Mouse (Mus musculus) hindbrain, embryonic 12.5 days (tissue): ENCODE results near the gene Gm20388. TPM values are rescaled to one million over a fixed set of nuclear protein-coding genes. Genes with fewer than 3 reads are reported as not detected.

ENCODE experiments used
- ATAC-seq: fragments of 200-750 bp; cut with Nextera tagmentation; 2 replicates; pipeline ENCODE4 v1.8.0; 2017; ENCODE audit warnings: moderate TSS enrichment; ENCODE audit not compliant: low FRiP score
- H3K27ac ChIP-seq: fragments of 300-500 bp; sonication (generic); 2 replicates; pipeline ENCODE4 v1.5.1; 2016; ENCODE audit warnings: mild to moderate bottlenecking
- H3K27me3 ChIP-seq: fragments of 300-500 bp; sonication (generic); 2 replicates; pipeline ENCODE4 v1.6.1; 2016; ENCODE audit warnings: mild to moderate bottlenecking
- H3K36me3 ChIP-seq: fragments of 300-500 bp; sonication (generic); 2 replicates; pipeline ENCODE4 v1.6.1; 2016; ENCODE audit warnings: mild to moderate bottlenecking
- H3K4me1 ChIP-seq: fragments of 300-500 bp; sonication (generic); 2 replicates; pipeline ENCODE4 v1.6.1; 2016
- H3K4me2 ChIP-seq: fragments of 300-500 bp; sonication (generic); replicated peaks from 2 replicates; pipeline ENCODE4 v1.6.1; 2016; ENCODE audit warnings: mild to moderate bottlenecking
- H3K4me3 ChIP-seq: fragments of 300-500 bp; sonication (generic); 2 replicates; pipeline ENCODE4 v1.5.1; 2016; ENCODE audit warnings: mild to moderate bottlenecking
- H3K9ac ChIP-seq: fragments of 300-500 bp; sonication (generic); 2 replicates; pipeline ENCODE4 v1.6.1; 2016; ENCODE audit warnings: mild to moderate bottlenecking, moderate library complexity
- H3K9me3 ChIP-seq: fragments of 300-500 bp; sonication (generic); replicated peaks from 2 replicates; pipeline ENCODE4 v1.6.1; 2016; ENCODE audit warnings: mild to moderate bottlenecking
- WGBS: fragments of 180-500 bp; shearing (Covaris S2); methylation state at CpG from one replicate; pipeline ENCODE4 v1.1.7; 2016; 5-methylcytosine and 5-hydroxymethylcytosine counted together
- polyA plus RNA-seq: library from polyadenylated mRNA; unstranded; fragments of >200 nt; fragmentation: Nextera tagmentation; extraction: Ambion mirVana; gene quantifications from 2 replicates; pipeline ENCODE4 v1.2.1, GENCODE M21; 2016

Gene Gm20388
- polyA plus RNA-seq, 1 experiment from 2014 or later: not detected

DNA sequence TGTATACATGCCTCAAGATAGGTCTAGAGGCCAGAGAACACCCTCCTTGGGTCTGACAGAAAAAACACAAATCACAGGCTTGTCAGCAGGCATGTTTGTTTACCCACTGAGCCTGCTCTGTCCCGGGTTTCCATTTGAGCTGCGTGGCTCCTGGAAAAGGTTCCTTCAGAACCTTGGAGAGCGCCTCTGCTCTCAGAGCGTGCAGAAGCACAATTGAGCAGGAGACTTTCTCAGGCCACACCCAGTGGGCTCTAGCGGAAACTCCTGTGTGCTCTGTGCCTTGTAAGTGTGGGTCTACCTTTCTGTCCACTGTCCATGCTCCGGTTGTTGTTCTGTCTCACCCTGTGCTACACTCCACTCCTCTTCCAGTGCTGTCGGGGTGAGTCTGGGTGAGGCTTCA is 1825.6 kb downstream of the Gm20388 start:
- H3K4me3 ChIP-seq: no peak overlapping the region
- no peak for ATAC-seq
- WGBS: 20% methylated on average over 7 of the region's 7 CpGs

DNA sequence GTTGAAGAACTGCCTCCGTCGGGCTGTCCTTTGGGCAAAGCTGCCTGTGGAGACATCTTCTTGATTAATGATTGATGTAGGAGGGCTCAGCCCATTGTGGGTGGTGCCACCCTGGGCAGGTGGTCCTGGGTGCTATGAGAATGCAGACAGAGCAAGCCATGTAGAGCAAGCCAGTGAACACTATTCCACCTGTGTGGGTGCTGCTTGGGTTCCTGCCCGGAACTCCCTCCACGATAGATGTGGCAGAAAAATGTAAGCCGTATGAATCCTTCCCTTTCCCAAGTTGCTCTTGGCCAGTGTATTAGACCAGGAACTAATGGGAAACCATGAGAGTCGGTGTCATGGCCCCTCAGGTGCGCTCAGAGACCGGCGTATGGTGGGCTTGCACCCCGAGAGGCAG is 1830.1 kb downstream of the Gm20388 start:
- Histone ChIP-seq H3K27me3 (peaks cover 9% of the 10 kb centered on the region), H3K4me1 (no peaks in the 10 kb centered on the region), H3K4me2 (no peak overlapping the region), H3K27ac (no peak overlapping the region), H3K36me3 (no peaks in the 10 kb centered on the region), H3K4me3 (no peak overlapping the region), H3K9ac (no peak overlapping the region), H3K9me3 (no peaks in the 10 kb centered on the region)
- no peak for ATAC-seq
- 90% methylated on average over 10 of the region's 10 CpGs for WGBS

More for the DNA sequence above, 1825.6 kb downstream of the Gm20388 start:
- Histone ChIP-seq H3K36me3 (no peaks in the 10 kb centered on the region), H3K9me3 (no peaks in the 10 kb centered on the region), H3K27me3 (peaks cover 40% of the 10 kb centered on the region), H3K9ac (no peak overlapping the region), H3K27ac (no peak overlapping the region), H3K4me1 (peaks cover 16% of the 10 kb centered on the region), H3K4me2 (no peak overlapping the region)

GRCm38 (mm10) chr8:121749501-121749900 is 1838.9 kb downstream of the Gm20388 start:
- Histone ChIP-seq H3K4me1 (no peaks in the 10 kb centered on the region), H3K9me3 (peaks cover 7% of the 10 kb centered on the region), H3K36me3 (0 out of 2 replicates have a peak, but pooled peaks cover 6% of the 10 kb centered on the region), H3K4me3 (no peak overlapping the region), H3K27me3 (peaks cover 18% of the 10 kb centered on the region), H3K4me2 (no peak overlapping the region), H3K27ac (no peak overlapping the region), H3K9ac (no peak overlapping the region)
- ATAC-seq: no peak
- 86% methylated on average over 9 of the region's 9 CpGs for WGBS

- 39% methylated on average over 3 of the region's 3 CpGs for WGBS
- Histone ChIP-seq H3K4me2 (no peak overlapping the region), H3K4me1 (no peaks in the 10 kb centered on the region), H3K27me3 (peaks cover 21% of the 10 kb centered on the region), H3K9ac (no peak overlapping the region), H3K27ac (no peak overlapping the region), H3K36me3 (0 out of 2 replicates have a peak, but pooled peaks cover 6% of the 10 kb centered on the region), H3K9me3 (peaks cover 7% of the 10 kb centered on the region), H3K4me3 (no peak overlapping the region)
- no peak for ATAC-seq
Measured at GRCm38 (mm10) chr8:121750512-121750911, 1839.9 kb downstream of the Gm20388 start.

- Histone ChIP-seq H3K4me1 (no peaks in the 10 kb centered on the region), H3K27ac (no peak overlapping the region), H3K9me3 (peaks cover 7% of the 10 kb centered on the region), H3K4me2 (no peak overlapping the region), H3K4me3 (no peak overlapping the region), H3K9ac (no peak overlapping the region), H3K27me3 (peaks cover 20% of the 10 kb centered on the region), H3K36me3 (0 out of 2 replicates have a peak, but pooled peaks cover 6% of the 10 kb centered on the region)
- 21% methylated on average over 3 of the region's 3 CpGs for WGBS
- ATAC-seq: no peak
Measured at GRCm38 (mm10) chr8:121751407-121751806, 1840.8 kb downstream of the Gm20388 start.

DNA sequence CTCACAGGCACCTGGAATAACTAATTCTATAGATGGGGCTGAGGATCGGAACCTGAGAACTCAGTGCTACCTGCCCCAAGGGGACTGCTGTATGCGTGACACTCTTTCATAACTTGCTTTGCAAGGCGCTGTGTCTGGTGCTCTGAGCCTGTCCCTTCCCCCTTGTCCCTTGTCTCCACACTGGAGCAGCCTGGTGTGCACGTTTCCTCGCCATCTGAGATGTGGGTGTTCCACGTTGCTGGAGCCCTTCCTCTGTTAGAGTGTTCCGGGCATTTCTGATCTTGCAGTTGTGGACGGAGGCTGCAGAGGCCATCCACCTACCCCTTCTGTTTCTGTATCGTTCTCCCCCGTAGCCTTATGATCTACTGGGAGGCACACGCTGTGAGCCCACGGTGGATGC is 1847.8 kb downstream of the Gm20388 start:
- ATAC-seq: no peak
- H3K27me3 ChIP-seq: peaks cover 11% of the 10 kb centered on the region; the same call in 1 of the 2 replicates
- H3K27ac ChIP-seq: no peak overlapping the region
- H3K36me3 ChIP-seq: 0 out of 2 replicates have a peak, but pooled peaks cover under 1% of the 10 kb centered on the region
- H3K4me3 ChIP-seq: no peak overlapping the region
- H3K9me3 ChIP-seq: no peaks in the 10 kb centered on the region
- H3K4me1 ChIP-seq: peaks cover 5% of the 10 kb centered on the region; the same call in 1 of the 2 replicates
- 74% methylated on average over 12 of the region's 12 CpGs for WGBS
- H3K9ac ChIP-seq: no peak overlapping the region
- H3K4me2 ChIP-seq: no peak overlapping the region

DNA sequence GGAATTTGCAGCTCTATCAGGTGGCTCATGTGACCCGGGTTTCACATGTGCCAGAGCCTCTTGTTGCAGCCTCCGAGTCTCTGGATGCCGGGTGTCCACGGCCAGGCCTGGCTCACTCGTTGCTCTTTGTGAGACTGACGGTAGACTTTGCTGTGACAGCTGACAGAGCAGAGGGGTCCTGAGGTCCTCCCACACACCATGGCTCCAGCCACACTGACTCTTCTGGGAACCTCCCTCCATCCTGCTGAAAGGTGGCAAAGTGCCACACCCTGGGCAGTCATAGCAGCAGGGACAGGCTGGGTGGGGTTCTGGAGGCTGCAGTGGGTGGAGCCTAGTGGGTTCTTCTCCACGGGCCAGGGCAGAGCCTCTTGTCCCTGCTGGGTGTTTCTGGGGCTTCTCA is 1849.8 kb downstream of the Gm20388 start:
- Histone ChIP-seq H3K9me3 (no peaks in the 10 kb centered on the region), H3K4me3 (no peak overlapping the region), H3K4me2 (no peak overlapping the region), H3K27me3 (0 out of 2 replicates have a peak, but pooled peaks cover 5% of the 10 kb centered on the region), H3K9ac (no peak overlapping the region), H3K36me3 (no peaks in the 10 kb centered on the region), H3K27ac (no peak overlapping the region), H3K4me1 (peaks cover 7% of the 10 kb centered on the region; the same call in 1 of the 2 replicates)
- no peak for ATAC-seq
- WGBS: 75% methylated on average over 7 of the region's 7 CpGs

GRCm38 (mm10) chr8:121761480-121761879 is 1850.8 kb downstream of the Gm20388 start:
- H3K4me1 ChIP-seq: peaks cover 7% of the 10 kb centered on the region; the same call in 1 of the 2 replicates
- ATAC-seq: no peak
- no peak overlapping the region for H3K4me3 ChIP-seq
- no peak overlapping the region for H3K9ac ChIP-seq
- H3K27me3 ChIP-seq: 0 out of 2 replicates have a peak, but pooled peaks cover 5% of the 10 kb centered on the region
- H3K4me2 ChIP-seq: no peak overlapping the region
- H3K9me3 ChIP-seq: no peaks in the 10 kb centered on the region
- no peaks in the 10 kb centered on the region for H3K36me3 ChIP-seq
- WGBS: 35% methylated on average over 10 of the region's 10 CpGs
- H3K27ac ChIP-seq: no peak overlapping the region

DNA sequence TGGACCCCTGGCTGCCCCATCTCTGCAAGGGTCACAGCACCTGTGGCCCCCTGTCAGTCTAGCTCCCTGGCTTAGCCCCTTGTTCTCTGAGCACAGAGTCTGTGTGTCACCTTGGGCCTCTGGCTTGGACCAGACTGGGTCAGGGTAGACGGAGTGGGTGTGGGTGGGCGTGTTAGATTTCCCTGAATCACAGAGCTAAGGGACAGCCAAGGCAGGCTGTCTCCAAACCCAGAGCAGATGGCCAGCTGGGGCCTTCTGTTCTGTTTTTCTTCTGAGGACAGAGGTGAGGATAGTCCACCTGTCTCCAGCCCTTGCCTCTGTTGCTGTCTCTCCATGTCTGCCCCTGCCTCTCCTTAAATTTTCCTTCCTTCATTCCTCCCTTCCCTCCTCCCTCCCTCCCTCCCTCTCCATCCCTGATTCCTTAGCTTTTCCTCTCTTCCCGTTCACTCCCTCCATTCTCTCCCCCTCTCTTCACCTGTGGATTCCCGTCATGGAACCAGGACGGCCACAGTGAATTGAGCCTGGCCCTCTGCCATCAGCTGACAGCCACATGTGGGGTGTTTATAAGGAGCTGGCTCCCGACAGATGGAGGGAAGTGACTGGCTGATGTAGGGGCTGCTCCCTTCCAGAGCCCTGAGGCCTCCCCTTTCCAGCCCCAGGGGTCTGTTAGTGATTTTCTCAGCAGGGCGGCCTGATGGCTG is 1852.5 kb downstream of the Gm20388 start:
- Histone ChIP-seq H3K4me2 (no peak overlapping the region), H3K27ac (no peak overlapping the region), H3K9me3 (no peaks in the 10 kb centered on the region), H3K4me3 (no peak overlapping the region), H3K27me3 (0 out of 2 replicates have a peak, but pooled peaks cover 5% of the 10 kb centered on the region), H3K36me3 (no peaks in the 10 kb centered on the region), H3K4me1 (peaks cover 7% of the 10 kb centered on the region; the same call in 1 of the 2 replicates), H3K9ac (no peak overlapping the region)
- 54% methylated on average over 7 of the region's 7 CpGs for WGBS
- ATAC-seq: peak; percentile 51; the same call in 1 of the 2 replicates

DNA sequence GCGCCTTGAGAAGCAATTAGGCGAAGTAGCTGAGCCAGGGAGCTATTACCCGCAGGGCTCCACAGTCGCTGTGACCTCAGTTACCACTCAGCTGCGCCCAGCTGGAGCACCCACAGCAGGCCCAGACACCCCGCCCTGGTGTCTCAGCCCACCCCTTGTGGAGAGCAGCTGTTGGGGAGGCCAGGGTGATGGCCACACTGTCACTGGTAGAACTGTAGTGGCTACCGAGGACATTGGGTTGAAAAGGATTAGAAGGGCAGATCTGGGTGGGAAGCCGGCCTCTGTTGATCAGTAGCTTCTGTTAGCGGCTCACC is 1853.0 kb downstream of the Gm20388 start:
- H3K4me3 ChIP-seq: no peak overlapping the region
- H3K4me2 ChIP-seq: no peak overlapping the region
- H3K4me1 ChIP-seq: peaks cover 7% of the 10 kb centered on the region; the same call in 1 of the 2 replicates
- WGBS: 71% methylated on average over 9 of the region's 9 CpGs
- 0 out of 2 replicates have a peak, but pooled peaks cover 5% of the 10 kb centered on the region for H3K27me3 ChIP-seq
- no peak overlapping the region for H3K27ac ChIP-seq
- H3K9me3 ChIP-seq: no peaks in the 10 kb centered on the region
- H3K9ac ChIP-seq: no peak overlapping the region
- no peaks in the 10 kb centered on the region for H3K36me3 ChIP-seq
- ATAC-seq: peak; percentile 42; the same call in 1 of the 2 replicates

- 72% methylated on average over 7 of the region's 7 CpGs for WGBS
- 0 out of 2 replicates have a peak, but pooled peaks cover 1% of the 10 kb centered on the region for H3K27me3 ChIP-seq
- no peak overlapping the region for H3K4me2 ChIP-seq
- no peak overlapping the region for H3K4me3 ChIP-seq
- H3K9ac ChIP-seq: no peak overlapping the region
- no peaks in the 10 kb centered on the region for H3K36me3 ChIP-seq
- no peaks in the 10 kb centered on the region for H3K9me3 ChIP-seq
- peaks cover 19% of the 10 kb centered on the region for H3K4me1 ChIP-seq
- no peak for ATAC-seq
- no peak overlapping the region for H3K27ac ChIP-seq
Measured at GRCm38 (mm10) chr8:121765594-121766138, 1855.0 kb downstream of the Gm20388 start.

GRCm38 (mm10) chr8:121769095-121769494 is 1858.5 kb downstream of the Gm20388 start:
- H3K27ac ChIP-seq: no peak overlapping the region
- H3K9ac ChIP-seq: no peak overlapping the region
- ATAC-seq: no peak
- H3K27me3 ChIP-seq: no peaks in the 10 kb centered on the region
- peaks cover 27% of the 10 kb centered on the region for H3K4me1 ChIP-seq
- no peak overlapping the region for H3K4me3 ChIP-seq
- H3K4me2 ChIP-seq: no peak overlapping the region
- no peaks in the 10 kb centered on the region for H3K36me3 ChIP-seq
- WGBS: 63% methylated on average over 3 of the region's 3 CpGs
- no peaks in the 10 kb centered on the region for H3K9me3 ChIP-seq
